In genomic region chr17:17834896-17835295, GRCm38 (mm10) we compare ENCODE assay signal across 15 mouse cellular contexts. TPM values are rescaled to one million over a fixed set of nuclear protein-coding genes. Genes with fewer than 3 reads are reported as not detected.
DNase-seq lines count a peak whose midpoint lies in the region; ATAC-seq lines count a peak whose summit lies in the region.
"Had no signal": no experiment of that assay in that cellular context is flagged by ENCODE, and none has a peak within 500 bp of the region (broad histone marks: within the 10 kb centered on the region; RNA-seq: fewer than 3 reads in every experiment).

No protein-coding gene starts in this region.

- peak overlapping the region; percentile 26; the same call in 1 of the 2 replicates for H3K27ac ChIP-seq in stomach, embryonic 16.5 days (ENCODE audit: low read length)
- H3K27ac ChIP-seq: gastrocnemius, adult 2 months; midbrain, embryonic 10.5 days had no signal

- H3K36me3 ChIP-seq in stomach, embryonic 16.5 days (ENCODE audit: control insufficient read depth, insufficient read depth, low read length) = 0 out of 2 replicates have a peak, but pooled peaks cover 4% of the 10 kb centered on the region

- H3K4me1 ChIP-seq in stomach, embryonic 16.5 days (ENCODE audit: control insufficient read depth, insufficient read depth, low read length) = peaks cover 63% of the 10 kb centered on the region

- DNase-seq in adrenal gland, postnatal 10 days = peak; percentile 37
- no peak for DNase-seq in adrenal gland, adult 2 months
- peak; percentile 40 to 50 for DNase-seq in urinary bladder, adult 18-20 months (ENCODE audit: low spot score in 2 of 2)
- no peak for DNase-seq in urinary bladder, postnatal 4 days (ENCODE audit: low spot score in 2 of 2)
- peak; percentile 79 for DNase-seq in kidney, postnatal 10 days
- no peak for DNase-seq in frontal cortex, postnatal 14 days (ENCODE audit: low spot score in 2 of 2)
- DNase-seq: gastrocnemius, adult 2 months had no signal

- H3K4me3 ChIP-seq in stomach, embryonic 16.5 days (replicated peaks; ENCODE audit: low read length) = no peak overlapping the region
- H3K4me3 ChIP-seq: erythroblast, embryonic 14.5 days; gastrocnemius, adult 2 months; midbrain, embryonic 10.5 days had no signal

- WGBS in stomach, embryonic 16.5 days = 3% methylated on average over 1 of the region's 1 CpGs

- ATAC-seq in stomach, embryonic 16.5 days (ENCODE audit: insufficient read depth, low FRiP score) = no peak
- no peak for ATAC-seq in monocyte, adult 5-6 weeks (replicated peaks; ENCODE audit: insufficient number of reproducible peaks, low FRiP score, low TSS enrichment, poor library complexity, severe bottlenecking)
- ATAC-seq: intestine, postnatal 0 days had no signal

- no peaks in the 10 kb centered on the region for H3K27me3 ChIP-seq in stomach, embryonic 16.5 days (ENCODE audit: control insufficient read depth, insufficient read depth, low read length)

- H3K4me2 ChIP-seq in stomach, embryonic 16.5 days (ENCODE audit: low read depth, low read length) = no peak overlapping the region

- H3K9ac ChIP-seq in stomach, embryonic 16.5 days (ENCODE audit: low read length) = no peak overlapping the region

- no peaks in the 10 kb centered on the region for H3K9me3 ChIP-seq in stomach, embryonic 16.5 days (replicated peaks; ENCODE audit: control insufficient read depth, low read length)
- H3K9me3 ChIP-seq: midbrain, embryonic 10.5 days had no signal

RNA-seq across cellular contexts. Expression of gene Spaca6, which starts 7.9 kb away (rescaled TPM):
- 10 to 100 TPM; 32.1 to 70.4 TPM for total RNA-seq in adrenal gland, postnatal 10 days (2021)
- 10 to 100 TPM; 47.5 to 52.3 TPM for total RNA-seq in adrenal gland, adult 2 months (2021)
- 41.1 and 41.3 TPM in 2 replicates for polyA plus RNA-seq in adrenal gland, adult 2 months (2012; rRNA removed)
- polyA plus RNA-seq in stomach, embryonic 16.5 days (2015; fragmentation: Nextera tagmentation; extraction: Ambion mirVana) = 27.5 and 29.8 TPM in 2 replicates
- 0.10 TPM in 1 of 3 replicates, not detected in the others for total RNA-seq in monocyte, adult 5-6 weeks (2017)
- polyA plus RNA-seq: erythroblast, embryonic 14.5 days had no signal

RNA-seq across cellular contexts. Expression of gene Has1, which starts 20.1 kb away (rescaled TPM):
- under 1 TPM; 0.12 to 0.30 TPM for total RNA-seq in adrenal gland, postnatal 10 days (2021)
- total RNA-seq in adrenal gland, adult 2 months (2021) = under 1 TPM in 1 of 2 experiments, not detected in 1; 0.07 TPM
- polyA plus RNA-seq in adrenal gland, adult 2 months (2012; rRNA removed) = 0.22 and 0.36 TPM in 2 replicates
- polyA plus RNA-seq in stomach, embryonic 16.5 days (2015; fragmentation: Nextera tagmentation; extraction: Ambion mirVana) = 0.88 and 0.94 TPM in 2 replicates
- total RNA-seq in monocyte, adult 5-6 weeks (2017) = not detected in 3 replicates
- total RNA-seq: neutrophil, adult 5-6 weeks had no signal
- polyA plus RNA-seq: erythroblast, embryonic 14.5 days had no signal

RNA-seq across cellular contexts. Expression of gene Fpr1, which starts 48.8 kb away (rescaled TPM):
- total RNA-seq in adrenal gland, postnatal 10 days (2021) = 1 to 10 TPM in 1 of 2 experiments, under 1 TPM in 1; 0.51 to 1.4 TPM
- total RNA-seq in adrenal gland, adult 2 months (2021) = not detected
- not detected in 2 replicates for polyA plus RNA-seq in adrenal gland, adult 2 months (2012; rRNA removed)
- 2.0 and 2.8 TPM in 2 replicates for polyA plus RNA-seq in stomach, embryonic 16.5 days (2015; fragmentation: Nextera tagmentation; extraction: Ambion mirVana)
- 9.8 to 11.3 TPM (median 10.1 TPM) in 3 replicates for total RNA-seq in monocyte, adult 5-6 weeks (2017)
- total RNA-seq: gastrocnemius, adult 2 months had no signal
- polyA plus RNA-seq: erythroblast, embryonic 14.5 days; limb, embryonic 11.5 days; midbrain, embryonic 10.5 days had no signal

RNA-seq across cellular contexts. Expression of gene Fpr2, which starts 52.7 kb away (rescaled TPM):
- 1 to 10 TPM; 1.2 to 1.8 TPM for total RNA-seq in adrenal gland, postnatal 10 days (2021)
- under 1 TPM in 1 of 2 experiments, not detected in 1; 0.83 TPM for total RNA-seq in adrenal gland, adult 2 months (2021)
- not detected in 2 replicates for polyA plus RNA-seq in adrenal gland, adult 2 months (2012; rRNA removed)
- polyA plus RNA-seq in stomach, embryonic 16.5 days (2015; fragmentation: Nextera tagmentation; extraction: Ambion mirVana) = 1.1 and 2.2 TPM in 2 replicates
- 29.1 to 53.2 TPM (median 41.4 TPM) in 3 replicates for total RNA-seq in monocyte, adult 5-6 weeks (2017)
- total RNA-seq: gastrocnemius, adult 2 months had no signal
- polyA plus RNA-seq: erythroblast, embryonic 14.5 days; intestine, postnatal 0 days; limb, embryonic 11.5 days; midbrain, embryonic 10.5 days had no signal

RNA-seq across cellular contexts. Expression of gene Fpr3, which starts 52.8 kb away (rescaled TPM):
- not detected for total RNA-seq in adrenal gland, postnatal 10 days (2021)
- not detected for total RNA-seq in adrenal gland, adult 2 months (2021)
- not detected in 2 replicates for polyA plus RNA-seq in adrenal gland, adult 2 months (2012; rRNA removed)
- not detected in 2 replicates for polyA plus RNA-seq in stomach, embryonic 16.5 days (2015; fragmentation: Nextera tagmentation; extraction: Ambion mirVana)
- total RNA-seq in monocyte, adult 5-6 weeks (2017) = not detected in 3 replicates
- total RNA-seq: gastrocnemius, adult 2 months; neutrophil, adult 5-6 weeks had no signal
- polyA plus RNA-seq: erythroblast, embryonic 14.5 days; intestine, postnatal 0 days; limb, embryonic 11.5 days; midbrain, embryonic 10.5 days; spleen, adult 2 months had no signal

Comparison
In these comparisons a context has a peak if more than half of its experiments do, and no peak if none do; other contexts are left out.
1. DNase-seq: peak in adrenal gland, postnatal 10 days (single experiment), urinary bladder, adult 18-20 months (2 of 2) and kidney, postnatal 10 days (single experiment); none in adrenal gland, adult 2 months (single experiment), urinary bladder, postnatal 4 days (0 of 2) and frontal cortex, postnatal 14 days (0 of 2).
2. RNA of gene Spaca6, which starts 7.9 kb away (total RNA-seq): 32.1 to 70.4 TPM in adrenal gland, postnatal 10 days and 47.5 to 52.3 TPM in adrenal gland, adult 2 months; 0.10 TPM in monocyte, adult 5-6 weeks; every median in the first group is over 10 times any median in the second.